Mouse (Mus musculus): ENCODE measurements around the gene Pigq.

DNA sequence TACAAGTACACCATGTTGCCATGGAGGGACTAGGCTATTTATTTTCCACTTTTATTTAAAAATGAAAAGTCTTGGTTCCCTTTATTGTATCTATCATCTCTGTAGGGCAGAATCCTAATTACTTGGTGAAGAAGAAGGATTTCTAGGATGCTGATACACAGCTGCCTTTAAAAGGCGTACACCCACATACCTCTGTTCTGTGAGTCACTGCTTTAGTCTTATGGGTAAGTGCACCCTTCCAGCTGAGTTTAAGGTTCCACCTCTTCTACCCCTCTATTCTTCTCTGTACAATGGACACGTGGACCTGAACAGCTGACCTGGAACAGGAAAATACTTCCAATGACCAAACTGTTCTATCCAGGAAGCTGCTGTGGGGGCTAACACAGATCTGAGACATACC lies 37.1 kb downstream of the Pigq start:
- no peak for TF ChIP-seq TCF3 (IDR thresholded peaks at IDR 0.05; ENCODE audit: insufficient read length, low read depth)
- no peak for TF ChIP-seq POLR2A (IDR thresholded peaks at IDR 0.05; ENCODE audit: insufficient read length, low read depth)
- no peak for TF ChIP-seq CEBPB (IDR thresholded peaks at IDR 0.05; ENCODE audit: insufficient read depth, poor library complexity, severe bottlenecking)
- TF ChIP-seq MAX (IDR thresholded peaks at IDR 0.05; ENCODE audit: low read depth) = no peak
- TF ChIP-seq TCF12 (IDR thresholded peaks at IDR 0.05; ENCODE audit: insufficient read depth, poor library complexity, severe bottlenecking) = no peak
- TF ChIP-seq SRF (IDR thresholded peaks at IDR 0.05; ENCODE audit: control insufficient read depth, insufficient read length, low read depth) = no peak
- no peak for TF ChIP-seq USF1 (IDR thresholded peaks at IDR 0.05; ENCODE audit: low read depth)
- no peak for TF ChIP-seq E2F4 (IDR thresholded peaks at IDR 0.05; ENCODE audit: insufficient read depth)
- no peak for TF ChIP-seq POLR2AphosphoS2 (IDR thresholded peaks at IDR 0.05; ENCODE audit: insufficient read length, low read depth)
- TF ChIP-seq MYOD1 (IDR thresholded peaks at IDR 0.05; ENCODE audit: control insufficient read depth in 1 of 3, insufficient read length in 2 of 3, low read depth in 2 of 3) = no peak
- TF ChIP-seq REST (IDR thresholded peaks at IDR 0.05; ENCODE audit: insufficient read depth, insufficient read length) = no peak
- no peak for TF ChIP-seq MYOG (IDR thresholded peaks at IDR 0.05; ENCODE audit: control insufficient read depth in 1 of 3, insufficient read depth in 1 of 3, insufficient read length in 2 of 3, low read depth in 2 of 3)

Measured in myocyte (in vitro differentiated cells).